ENCODE assay signal across 10 mouse cellular contexts in the genomic region with DNA sequence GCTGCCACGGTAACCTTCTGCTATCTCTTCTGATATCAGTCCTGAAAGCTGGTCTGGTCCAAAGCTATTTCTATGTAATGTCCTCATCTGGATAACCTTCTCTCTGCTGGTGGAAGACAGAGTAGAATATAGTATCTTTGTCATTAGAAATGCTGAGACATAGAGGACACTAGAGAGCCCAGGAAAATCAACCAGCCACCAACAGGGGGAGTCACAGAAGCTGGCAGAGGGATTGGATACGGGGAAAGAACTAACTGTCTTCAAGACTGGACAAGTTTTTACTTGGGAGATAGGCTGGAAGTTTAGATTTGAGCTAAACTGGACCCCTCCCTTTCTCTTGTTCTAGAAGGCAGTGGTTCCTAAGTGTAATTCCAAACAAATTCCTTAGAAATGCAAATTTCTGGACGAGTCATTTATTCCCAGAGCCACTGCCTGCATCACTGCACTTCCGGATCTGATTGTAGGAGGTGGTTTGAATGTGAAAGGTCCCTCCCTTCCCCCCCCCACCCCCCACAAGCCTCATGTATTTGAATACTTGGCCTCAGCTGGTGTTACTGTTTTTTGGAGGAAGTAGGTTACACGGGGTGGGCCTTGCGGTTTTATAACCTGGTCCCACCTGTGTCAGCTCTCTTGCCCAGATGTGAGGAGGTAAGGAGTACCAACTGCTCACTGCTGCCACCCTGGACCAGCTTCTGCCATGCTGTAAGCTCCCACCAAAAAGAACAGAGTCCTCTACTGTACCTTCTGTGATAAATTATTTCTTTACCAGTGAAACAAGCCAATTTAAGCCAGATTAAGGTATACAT. TPM values are rescaled to one million over a fixed set of nuclear protein-coding genes. Genes with fewer than 3 reads are reported as not detected.
A peak's percentile ranks its signal among the peaks of the same experiment; 100 is the strongest.
DNase-seq lines count a peak whose midpoint lies in the region.
"Had no signal": no experiment of that assay in that cellular context is flagged by ENCODE, and none has a peak within 500 bp of the region (broad histone marks: within the 10 kb centered on the region; RNA-seq: fewer than 3 reads in every experiment).

No protein-coding gene starts in this region.

- DNase-seq in adrenal gland, adult (ENCODE audit: inconsistent age in 2 of 2, low spot score in 1 of 2), result peak; percentile 24 to 70
- DNase-seq in adrenal gland, adult 8-10 months, result no peak
- peak; percentile 20 for DNase-seq in kidney, adult 18-20 months
- no peak for DNase-seq in kidney, postnatal 14 days
- DNase-seq in spleen, postnatal 36 days (ENCODE audit: low spot score in 2 of 2), result peak; percentile 34 to 50
- no peak for DNase-seq in spleen, postnatal 14 days (ENCODE audit: low spot score in 2 of 2)
- DNase-seq in ovary, postnatal 10 days (ENCODE audit: low spot score), result no peak
- DNase-seq in urinary bladder, adult 2 months (ENCODE audit: low spot score), result no peak
- DNase-seq: cerebellum, postnatal 14 days had no signal

RNA-seq across cellular contexts. Expression of a gene that starts 2.9 kb away (rescaled TPM):
- total RNA-seq in adrenal gland, adult 8-10 months (2022), result 1 to 10 TPM in 3 of 4 experiments, under 1 TPM in 1; 0.81 to 2.5 (median 1.3) TPM
- polyA plus RNA-seq in urinary bladder, adult 2 months (2012; rRNA removed), result 5.6 and 9.5 TPM in 2 replicates

RNA-seq across cellular contexts. Expression of a gene that starts 22.1 kb away (rescaled TPM):
- under 1 TPM in 1 of 4 experiments, not detected in 3; 0.35 TPM for total RNA-seq in adrenal gland, adult 8-10 months (2022)
- polyA plus RNA-seq in urinary bladder, adult 2 months (2012; rRNA removed), result 0.31 and 0.45 TPM in 2 replicates
- polyA plus RNA-seq: limb, embryonic 11.5 days had no signal

Comparison
In these comparisons a context has a peak if more than half of its experiments do, and no peak if none do; other contexts are left out.
1. DNase-seq: peak in adrenal gland, adult (2 of 2), kidney, adult 18-20 months (single experiment) and spleen, postnatal 36 days (2 of 2); none in adrenal gland, adult 8-10 months (single experiment), kidney, postnatal 14 days (single experiment), spleen, postnatal 14 days (0 of 2), ovary, postnatal 10 days (single experiment) and urinary bladder, adult 2 months (single experiment).